10 mouse cellular contexts compared by ENCODE assay signal in genomic region chr19:4847490-4847889, GRCm38 (mm10). TPM values are rescaled to one million over a fixed set of nuclear protein-coding genes. Genes with fewer than 3 reads are reported as not detected.
DNase-seq lines count a peak whose midpoint lies in the region; ATAC-seq and TF ChIP-seq lines count a peak whose summit lies in the region.
"Had no signal": no experiment of that assay in that cellular context is flagged by ENCODE, and none has a peak within 500 bp of the region (broad histone marks: within the 10 kb centered on the region; RNA-seq: fewer than 3 reads in every experiment).

No protein-coding gene starts in this region.

- H3K27ac ChIP-seq in heart, postnatal 0 days (ENCODE audit: low read depth), result no peak overlapping the region
- no peak overlapping the region for H3K27ac ChIP-seq in intestine, embryonic 15.5 days
- H3K27ac ChIP-seq: neural tube, embryonic 13.5 days had no signal

- WGBS in heart, postnatal 0 days, result 22% methylated on average over 7 of the region's 7 CpGs
- 26% methylated on average over 7 of the region's 7 CpGs for WGBS in intestine, embryonic 15.5 days

- 0 out of 2 replicates have a peak, but pooled peaks cover 4% of the 10 kb centered on the region for H3K27me3 ChIP-seq in heart, postnatal 0 days (ENCODE audit: control insufficient read depth, insufficient read depth, low read length)
- no peaks in the 10 kb centered on the region for H3K27me3 ChIP-seq in intestine, embryonic 15.5 days (replicated peaks)

- H3K9ac ChIP-seq in heart, postnatal 0 days (replicated peaks; ENCODE audit: low read depth, low read length), result no peak overlapping the region
- H3K9ac ChIP-seq in intestine, embryonic 15.5 days, result no peak overlapping the region
- H3K9ac ChIP-seq: neural tube, embryonic 13.5 days had no signal

- no peak for TF ChIP-seq EP300 in heart, postnatal 0 days (IDR thresholded peaks at IDR 0.05; ENCODE audit: low read depth)

- DNase-seq in heart, postnatal 0 days (ENCODE audit: low spot score), result peak; percentile 51
- no peak for DNase-seq in heart, postnatal 25 days (ENCODE audit: low spot score)
- DNase-seq in CD4-positive, CD25-positive, alpha-beta regulatory T cell, adult 2 months (ENCODE audit: low read depth, low spot score), result peak; percentile 82
- peak; percentile 45 for DNase-seq in lung, postnatal 10 days
- no peak for DNase-seq in gastrocnemius, postnatal 10 days
- DNase-seq in layer of hippocampus, postnatal 10 days (ENCODE audit: low spot score in 2 of 2), result no peak

- no peaks in the 10 kb centered on the region for H3K9me3 ChIP-seq in heart, postnatal 0 days (replicated peaks; ENCODE audit: control insufficient read depth, low read length)
- no peaks in the 10 kb centered on the region for H3K9me3 ChIP-seq in intestine, embryonic 15.5 days
- H3K9me3 ChIP-seq: neural tube, embryonic 13.5 days had no signal

- intact Hi-C loops in heart, postnatal 25 days (cut with DNase I), result no loop called here

- H3K36me3 ChIP-seq in heart, postnatal 0 days (replicated peaks; ENCODE audit: control insufficient read depth, insufficient read depth, low read length), result no peaks in the 10 kb centered on the region
- no peaks in the 10 kb centered on the region for H3K36me3 ChIP-seq in intestine, embryonic 15.5 days
- H3K36me3 ChIP-seq: neural tube, embryonic 13.5 days had no signal

- no peak overlapping the region for H3K4me2 ChIP-seq in heart, postnatal 0 days (ENCODE audit: low read depth, low read length)
- no peak overlapping the region for H3K4me2 ChIP-seq in intestine, embryonic 15.5 days (replicated peaks)
- H3K4me2 ChIP-seq: neural tube, embryonic 13.5 days had no signal

- TF ChIP-seq CTCF in heart, postnatal 0 days (IDR thresholded peaks at IDR 0.05; ENCODE audit: low read depth), result peak; percentile 67

- ATAC-seq in heart, postnatal 0 days (ENCODE audit: insufficient read depth, low read depth), result no peak
- ATAC-seq in common myeloid progenitor, adult 5-6 weeks (replicated peaks; ENCODE audit: low read depth, poor library complexity, severe bottlenecking), result peak; percentile 84
- no peak for ATAC-seq in intestine, embryonic 15.5 days

- H3K4me1 ChIP-seq in heart, postnatal 0 days (ENCODE audit: control insufficient read depth, insufficient read depth), result no peaks in the 10 kb centered on the region
- H3K4me1 ChIP-seq in intestine, embryonic 15.5 days (replicated peaks), result no peaks in the 10 kb centered on the region
- H3K4me1 ChIP-seq: neural tube, embryonic 13.5 days had no signal

- H3K4me3 ChIP-seq in heart, postnatal 0 days (ENCODE audit: low read depth, low read length), result no peak overlapping the region
- H3K4me3 ChIP-seq in intestine, embryonic 15.5 days (replicated peaks), result no peak overlapping the region
- H3K4me3 ChIP-seq: neural tube, embryonic 13.5 days had no signal

RNA-seq across cellular contexts. Expression of gene Ctsf, which starts 7.4 kb away (rescaled TPM):
- 49.5 and 56.8 TPM in 2 replicates for total RNA-seq in heart, postnatal 0 days (2014; rRNA removed; ENCODE audit: low replicate concordance)
- polyA plus RNA-seq in heart, postnatal 0 days (2015; fragmentation: Nextera tagmentation; extraction: Ambion mirVana), result 39.7 and 43.6 TPM in 2 replicates
- 10 to 100 TPM; 77.9 to 82.6 TPM for total RNA-seq in heart, postnatal 25 days (2021)
- 4.7 and 11.5 TPM in 2 replicates for total RNA-seq in common myeloid progenitor, adult 5-6 weeks (2017)
- 10 to 100 TPM; 32.9 to 35.6 TPM for total RNA-seq in gastrocnemius, postnatal 10 days (2021)
- total RNA-seq in layer of hippocampus, postnatal 10 days (2021), result 100 to 1,000 TPM in 1 of 2 experiments, 10 to 100 TPM in 1; 95.2 to 102 TPM
- 25.2 and 26.3 TPM in 2 replicates for polyA plus RNA-seq in intestine, embryonic 15.5 days (2015; fragmentation: Nextera tagmentation; extraction: Ambion mirVana)

RNA-seq across cellular contexts. Expression of gene Ccdc87, which starts 8.3 kb away (rescaled TPM):
- not detected in 2 replicates for total RNA-seq in heart, postnatal 0 days (2014; rRNA removed; ENCODE audit: low replicate concordance)
- 0.08 and 0.10 TPM in 2 replicates for polyA plus RNA-seq in heart, postnatal 0 days (2015; fragmentation: Nextera tagmentation; extraction: Ambion mirVana)
- not detected for total RNA-seq in heart, postnatal 25 days (2021)
- total RNA-seq in common myeloid progenitor, adult 5-6 weeks (2017), result not detected in 2 replicates
- not detected for total RNA-seq in gastrocnemius, postnatal 10 days (2021)
- 1 to 10 TPM; 1.9 to 2.6 TPM for total RNA-seq in layer of hippocampus, postnatal 10 days (2021)
- polyA plus RNA-seq in intestine, embryonic 15.5 days (2015; fragmentation: Nextera tagmentation; extraction: Ambion mirVana), result not detected in 2 replicates
- polyA plus RNA-seq: intestine, embryonic 14.5 days had no signal

RNA-seq across cellular contexts. Expression of gene Ccs, which starts 8.4 kb away (rescaled TPM):
- 23.2 and 58.6 TPM in 2 replicates for total RNA-seq in heart, postnatal 0 days (2014; rRNA removed; ENCODE audit: low replicate concordance)
- polyA plus RNA-seq in heart, postnatal 0 days (2015; fragmentation: Nextera tagmentation; extraction: Ambion mirVana), result 41.8 and 42.1 TPM in 2 replicates
- 10 to 100 TPM; 26.2 to 26.6 TPM for total RNA-seq in heart, postnatal 25 days (2021)
- 37.3 and 61.4 TPM in 2 replicates for total RNA-seq in common myeloid progenitor, adult 5-6 weeks (2017)
- total RNA-seq in gastrocnemius, postnatal 10 days (2021), result 10 to 100 TPM; 31.4 to 33.1 TPM
- total RNA-seq in layer of hippocampus, postnatal 10 days (2021), result 10 to 100 TPM; 39.4 to 47.5 TPM
- 51.3 and 56.7 TPM in 2 replicates for polyA plus RNA-seq in intestine, embryonic 15.5 days (2015; fragmentation: Nextera tagmentation; extraction: Ambion mirVana)

RNA-seq across cellular contexts. Expression of gene Actn3, which starts 30.2 kb away (rescaled TPM):
- total RNA-seq in heart, postnatal 0 days (2014; rRNA removed; ENCODE audit: low replicate concordance), result 0.95 and 1.2 TPM in 2 replicates
- polyA plus RNA-seq in heart, postnatal 0 days (2015; fragmentation: Nextera tagmentation; extraction: Ambion mirVana), result 0.72 and 0.78 TPM in 2 replicates
- total RNA-seq in heart, postnatal 25 days (2021), result under 1 TPM; 0.42 to 0.53 TPM
- 0.37 TPM in 1 of 2 replicates, not detected in the other for total RNA-seq in common myeloid progenitor, adult 5-6 weeks (2017)
- total RNA-seq in gastrocnemius, postnatal 10 days (2021), result 1,000 to 10,000 TPM; 4,231 to 4,587 TPM
- 1 to 10 TPM; 1.9 to 2.1 TPM for total RNA-seq in layer of hippocampus, postnatal 10 days (2021)
- 1.2 and 1.7 TPM in 2 replicates for polyA plus RNA-seq in intestine, embryonic 15.5 days (2015; fragmentation: Nextera tagmentation; extraction: Ambion mirVana)

RNA-seq across cellular contexts. Expression of gene Zdhhc24, which starts 31.0 kb away (rescaled TPM):
- 8.7 and 11.6 TPM in 2 replicates for total RNA-seq in heart, postnatal 0 days (2014; rRNA removed; ENCODE audit: low replicate concordance)
- 5.9 TPM in 2 replicates for polyA plus RNA-seq in heart, postnatal 0 days (2015; fragmentation: Nextera tagmentation; extraction: Ambion mirVana)
- 1 to 10 TPM; 2.6 to 4.0 TPM for total RNA-seq in heart, postnatal 25 days (2021)
- total RNA-seq in common myeloid progenitor, adult 5-6 weeks (2017), result 9.2 and 9.6 TPM in 2 replicates
- total RNA-seq in gastrocnemius, postnatal 10 days (2021), result 1 to 10 TPM; 4.5 to 5.3 TPM
- 10 to 100 TPM; 23.5 to 26.3 TPM for total RNA-seq in layer of hippocampus, postnatal 10 days (2021)
- polyA plus RNA-seq in intestine, embryonic 15.5 days (2015; fragmentation: Nextera tagmentation; extraction: Ambion mirVana), result 9.8 and 10.3 TPM in 2 replicates

Comparison
In these comparisons a context has a peak if more than half of its experiments do, and no peak if none do; other contexts are left out.
1. DNase-seq: peak in heart, postnatal 0 days (single experiment), CD4-positive, CD25-positive, alpha-beta regulatory T cell, adult 2 months (single experiment) and lung, postnatal 10 days (single experiment); none in heart, postnatal 25 days (single experiment), gastrocnemius, postnatal 10 days (single experiment) and layer of hippocampus, postnatal 10 days (0 of 2).